Mouse (Mus musculus): ENCODE results near the gene Pga5. TPM values are rescaled to one million over a fixed set of nuclear protein-coding genes. Genes with fewer than 3 reads are reported as not detected.

Gene Pga5
- polyA plus RNA-seq, 1 experiment from 2014 or later = not detected

- H3K4me3 ChIP-seq (ENCODE audit: low read depth, low read length) = no peak overlapping the region
- H3K36me3 ChIP-seq (ENCODE audit: control insufficient read depth, insufficient read depth, low read length) = no peaks in the 10 kb centered on the region
- H3K27me3 ChIP-seq (replicated peaks; ENCODE audit: control insufficient read depth, insufficient read depth, low read length) = no peaks in the 10 kb centered on the region
- ATAC-seq (replicated peaks; ENCODE audit: low FRiP score, low TSS enrichment, low read depth) = peak; percentile 68; the same call in 1 of the 2 replicates
- no peaks in the 10 kb centered on the region for H3K9me3 ChIP-seq (ENCODE audit: control insufficient read depth, low read length)
- DNase-seq (ENCODE audit: low spot score) = peak; percentile 87
- no peak overlapping the region for H3K27ac ChIP-seq (ENCODE audit: low read depth)
- no peak overlapping the region for H3K9ac ChIP-seq (ENCODE audit: low read length)
- no peak overlapping the region for H3K4me2 ChIP-seq (ENCODE audit: low read length)
- no peaks in the 10 kb centered on the region for H3K4me1 ChIP-seq (replicated peaks; ENCODE audit: control insufficient read depth, insufficient read depth, low read length)
- 16% methylated on average over 2 of the region's 2 CpGs for WGBS
Measured at GRCm38 (mm10) chr19:10665499-10665898, 12.4 kb downstream of the Pga5 start.

- no peaks in the 10 kb centered on the region for H3K36me3 ChIP-seq (ENCODE audit: control insufficient read depth, insufficient read depth, low read length)
- WGBS = 57% methylated on average over 3 of the region's 3 CpGs
- no peaks in the 10 kb centered on the region for H3K4me1 ChIP-seq (replicated peaks; ENCODE audit: control insufficient read depth, insufficient read depth, low read length)
- no peaks in the 10 kb centered on the region for H3K27me3 ChIP-seq (replicated peaks; ENCODE audit: control insufficient read depth, insufficient read depth, low read length)
- H3K27ac ChIP-seq (ENCODE audit: low read depth) = no peak overlapping the region
- no peak for DNase-seq (ENCODE audit: low spot score)
- peak; percentile 66; the same call in 1 of the 2 replicates for ATAC-seq (replicated peaks; ENCODE audit: low FRiP score, low TSS enrichment, low read depth)
- H3K9me3 ChIP-seq (ENCODE audit: control insufficient read depth, low read length) = no peaks in the 10 kb centered on the region
- H3K4me3 ChIP-seq (ENCODE audit: low read depth, low read length) = no peak overlapping the region
- no peak overlapping the region for H3K9ac ChIP-seq (ENCODE audit: low read length)
- no peak overlapping the region for H3K4me2 ChIP-seq (ENCODE audit: low read length)
Measured at GRCm38 (mm10) chr19:10665093-10665492, 12.8 kb downstream of the Pga5 start.

GRCm38 (mm10) chr19:10662665-10663064 is 15.2 kb downstream of the Pga5 start:
- ATAC-seq (replicated peaks; ENCODE audit: low FRiP score, low TSS enrichment, low read depth) (no peak), DNase-seq (ENCODE audit: low spot score) (no peak)
- Histone ChIP-seq H3K4me2 (ENCODE audit: low read length) (no peak overlapping the region), H3K27ac (ENCODE audit: low read depth) (no peak overlapping the region), H3K9me3 (ENCODE audit: control insufficient read depth, low read length) (no peaks in the 10 kb centered on the region), H3K27me3 (replicated peaks; ENCODE audit: control insufficient read depth, insufficient read depth, low read length) (no peaks in the 10 kb centered on the region), H3K4me3 (ENCODE audit: low read depth, low read length) (no peak overlapping the region), H3K9ac (ENCODE audit: low read length) (no peak overlapping the region), H3K36me3 (ENCODE audit: control insufficient read depth, insufficient read depth, low read length) (no peaks in the 10 kb centered on the region), H3K4me1 (replicated peaks; ENCODE audit: control insufficient read depth, insufficient read depth, low read length) (no peaks in the 10 kb centered on the region)
- WGBS = 76% methylated on average over 3 of the region's 3 CpGs

DNA sequence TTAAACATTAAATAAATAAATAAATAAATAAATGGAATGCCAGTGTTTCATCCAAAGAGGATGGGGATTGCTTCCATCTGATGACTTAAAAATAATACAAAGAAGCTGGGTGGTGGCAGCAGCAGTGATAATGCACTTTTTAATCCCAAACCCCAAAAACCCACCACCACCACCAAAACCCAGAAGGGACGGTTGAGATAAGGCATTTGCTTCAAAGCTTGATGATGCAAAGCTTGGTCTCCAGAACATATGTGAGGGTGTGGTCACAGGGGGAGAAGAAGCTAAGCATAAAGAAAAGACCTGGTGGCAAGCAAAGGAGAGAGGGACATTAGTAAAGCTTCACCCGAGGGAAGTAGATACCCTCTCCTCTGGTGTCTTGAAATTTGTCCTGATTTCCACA is 16.0 kb downstream of the Pga5 start:
- ATAC-seq (replicated peaks; ENCODE audit: low FRiP score, low TSS enrichment, low read depth) (no peak), DNase-seq (ENCODE audit: low spot score) (no peak)
- no peaks in the 10 kb centered on the region for H3K9me3 ChIP-seq (ENCODE audit: control insufficient read depth, low read length)
- 89% methylated on average over 2 of the region's 2 CpGs for WGBS
- no peaks in the 10 kb centered on the region for H3K36me3 ChIP-seq (ENCODE audit: control insufficient read depth, insufficient read depth, low read length)
- no peak overlapping the region for H3K9ac ChIP-seq (ENCODE audit: low read length)
- H3K4me2 ChIP-seq (ENCODE audit: low read length) = no peak overlapping the region
- no peaks in the 10 kb centered on the region for H3K27me3 ChIP-seq (replicated peaks; ENCODE audit: control insufficient read depth, insufficient read depth, low read length)
- no peaks in the 10 kb centered on the region for H3K4me1 ChIP-seq (replicated peaks; ENCODE audit: control insufficient read depth, insufficient read depth, low read length)
- H3K4me3 ChIP-seq (ENCODE audit: low read depth, low read length) = no peak overlapping the region
- H3K27ac ChIP-seq (ENCODE audit: low read depth) = no peak overlapping the region

GRCm38 (mm10) chr19:10661373-10661772 is 16.5 kb downstream of the Pga5 start:
- Histone ChIP-seq H3K27ac (ENCODE audit: low read depth) (no peak overlapping the region), H3K36me3 (ENCODE audit: control insufficient read depth, insufficient read depth, low read length) (no peaks in the 10 kb centered on the region), H3K9ac (ENCODE audit: low read length) (no peak overlapping the region), H3K9me3 (ENCODE audit: control insufficient read depth, low read length) (no peaks in the 10 kb centered on the region), H3K4me3 (ENCODE audit: low read depth, low read length) (no peak overlapping the region), H3K4me1 (replicated peaks; ENCODE audit: control insufficient read depth, insufficient read depth, low read length) (no peaks in the 10 kb centered on the region), H3K27me3 (replicated peaks; ENCODE audit: control insufficient read depth, insufficient read depth, low read length) (no peaks in the 10 kb centered on the region), H3K4me2 (ENCODE audit: low read length) (no peak overlapping the region)
- DNase-seq (ENCODE audit: low spot score) (no peak), ATAC-seq (replicated peaks; ENCODE audit: low FRiP score, low TSS enrichment, low read depth) (no peak)
- WGBS = 79% methylated on average over 5 of the region's 5 CpGs

DNA sequence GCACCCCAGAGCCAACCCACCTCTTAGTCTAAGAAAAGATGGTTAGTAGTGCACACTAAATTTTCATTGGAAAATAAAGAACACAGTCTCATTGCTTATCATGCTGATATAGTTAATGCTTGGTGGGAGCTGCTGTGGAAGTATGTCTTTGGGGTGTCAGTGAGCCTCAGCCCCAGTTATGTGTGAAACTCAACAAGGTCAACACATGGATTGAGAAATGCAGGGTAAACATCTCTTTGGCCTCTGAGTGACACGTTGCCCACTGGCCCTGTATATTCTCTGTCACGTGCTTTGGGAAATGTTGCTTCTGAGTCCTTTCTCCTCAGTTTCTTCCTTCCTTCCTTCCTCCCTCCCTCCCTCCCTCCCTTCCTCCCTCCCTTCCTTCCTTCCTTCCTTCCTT is 19.5 kb downstream of the Pga5 start:
- Histone ChIP-seq H3K9ac (ENCODE audit: low read length) (no peak overlapping the region), H3K36me3 (ENCODE audit: control insufficient read depth, insufficient read depth, low read length) (no peaks in the 10 kb centered on the region), H3K27ac (ENCODE audit: low read depth) (no peak overlapping the region), H3K4me3 (ENCODE audit: low read depth, low read length) (no peak overlapping the region), H3K4me1 (replicated peaks; ENCODE audit: control insufficient read depth, insufficient read depth, low read length) (no peaks in the 10 kb centered on the region), H3K27me3 (replicated peaks; ENCODE audit: control insufficient read depth, insufficient read depth, low read length) (no peaks in the 10 kb centered on the region), H3K4me2 (ENCODE audit: low read length) (no peak overlapping the region), H3K9me3 (ENCODE audit: control insufficient read depth, low read length) (no peaks in the 10 kb centered on the region)
- ATAC-seq (replicated peaks; ENCODE audit: low FRiP score, low TSS enrichment, low read depth) (no peak), DNase-seq (ENCODE audit: low spot score) (no peak)
- 59% methylated on average over 2 of the region's 2 CpGs for WGBS

GRCm38 (mm10) chr19:10657742-10658141 is 20.1 kb downstream of the Pga5 start:
- Histone ChIP-seq H3K4me3 (ENCODE audit: low read depth, low read length) (no peak overlapping the region), H3K27me3 (replicated peaks; ENCODE audit: control insufficient read depth, insufficient read depth, low read length) (no peaks in the 10 kb centered on the region), H3K9ac (ENCODE audit: low read length) (no peak overlapping the region), H3K36me3 (ENCODE audit: control insufficient read depth, insufficient read depth, low read length) (no peaks in the 10 kb centered on the region), H3K9me3 (ENCODE audit: control insufficient read depth, low read length) (no peaks in the 10 kb centered on the region), H3K4me1 (replicated peaks; ENCODE audit: control insufficient read depth, insufficient read depth, low read length) (no peaks in the 10 kb centered on the region), H3K4me2 (ENCODE audit: low read length) (no peak overlapping the region), H3K27ac (ENCODE audit: low read depth) (no peak overlapping the region)
- 58% methylated on average over 5 of the region's 5 CpGs for WGBS
- DNase-seq (ENCODE audit: low spot score) (no peak), ATAC-seq (replicated peaks; ENCODE audit: low FRiP score, low TSS enrichment, low read depth) (no peak)

DNA sequence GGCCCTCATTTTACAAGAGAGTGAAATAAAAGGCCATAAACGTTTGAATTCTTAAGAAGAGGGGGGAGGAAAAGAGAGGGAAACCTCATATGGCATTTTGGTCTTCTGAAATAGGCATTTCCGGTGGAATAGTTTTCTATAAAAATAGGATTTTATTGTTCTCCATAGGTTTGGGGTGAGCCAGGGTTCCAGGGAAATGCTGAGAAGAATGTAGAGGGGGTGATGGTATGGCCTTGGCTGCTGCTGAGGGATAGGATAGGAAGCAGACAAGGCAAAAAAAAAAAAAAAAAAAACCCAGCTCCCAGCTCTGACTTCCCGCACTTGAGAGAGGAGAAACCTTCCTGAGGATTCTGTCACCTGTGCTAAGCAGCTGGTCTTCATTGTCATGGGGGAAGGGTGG is 21.8 kb downstream of the Pga5 start:
- DNase-seq (ENCODE audit: low spot score) = no peak
- no peak for ATAC-seq (replicated peaks; ENCODE audit: low FRiP score, low TSS enrichment, low read depth)
- Histone ChIP-seq H3K9me3 (ENCODE audit: control insufficient read depth, low read length) (no peaks in the 10 kb centered on the region), H3K27ac (ENCODE audit: low read depth) (no peak overlapping the region), H3K4me2 (ENCODE audit: low read length) (no peak overlapping the region), H3K9ac (ENCODE audit: low read length) (no peak overlapping the region), H3K4me3 (ENCODE audit: low read depth, low read length) (no peak overlapping the region), H3K4me1 (replicated peaks; ENCODE audit: control insufficient read depth, insufficient read depth, low read length) (no peaks in the 10 kb centered on the region), H3K27me3 (replicated peaks; ENCODE audit: control insufficient read depth, insufficient read depth, low read length) (no peaks in the 10 kb centered on the region), H3K36me3 (ENCODE audit: control insufficient read depth, insufficient read depth, low read length) (no peaks in the 10 kb centered on the region)
- WGBS = 53% methylated on average over 3 of the region's 3 CpGs

GRCm38 (mm10) chr19:10648156-10648555 is 29.7 kb downstream of the Pga5 start:
- DNase-seq (ENCODE audit: low spot score) (no peak), ATAC-seq (replicated peaks; ENCODE audit: low FRiP score, low TSS enrichment, low read depth) (no peak)
- Histone ChIP-seq H3K4me3 (ENCODE audit: low read depth, low read length) (no peak overlapping the region), H3K9me3 (ENCODE audit: control insufficient read depth, low read length) (no peaks in the 10 kb centered on the region), H3K4me2 (ENCODE audit: low read length) (no peak overlapping the region), H3K27me3 (replicated peaks; ENCODE audit: control insufficient read depth, insufficient read depth, low read length) (no peaks in the 10 kb centered on the region), H3K36me3 (ENCODE audit: control insufficient read depth, insufficient read depth, low read length) (no peaks in the 10 kb centered on the region), H3K9ac (ENCODE audit: low read length) (no peak overlapping the region), H3K4me1 (replicated peaks; ENCODE audit: control insufficient read depth, insufficient read depth, low read length) (no peaks in the 10 kb centered on the region), H3K27ac (ENCODE audit: low read depth) (no peak overlapping the region)
- 74% methylated on average over 8 of the region's 8 CpGs for WGBS

All from intestine, embryonic 14.5 days (tissue).